Mouse (Mus musculus) stomach, postnatal 0 days (tissue): ENCODE measurements at regions not wholly inside any gene's neighbourhood (a gene's known extent, or its start where the extent isn't known, plus 50 kb on each side); places are given as distances from the start of the nearest gene placed in this dataset.

ENCODE experiments used
- ATAC-seq: fragments of 200-750 bp; cut with Nextera tagmentation; 2 replicates; pipeline ENCODE4 v1.8.0; 2017; ENCODE audit not compliant: low FRiP score, low TSS enrichment
- DNase-seq: peaks from one replicate; pipeline ENCODE4 v3.0.0-alpha.2; 2016; ENCODE audit warnings: low spot score
- H3K27ac ChIP-seq: fragments of 300-500 bp; sonication (generic); replicated peaks from 2 replicates; pipeline ENCODE4 v1.5.1; 2014; ENCODE audit warnings: mild to moderate bottlenecking, control low read depth
- H3K27me3 ChIP-seq: fragments of 300-500 bp; sonication (generic); 2 replicates; pipeline ENCODE4 v1.6.1; 2014; ENCODE audit warnings: low read length; ENCODE audit not compliant: control insufficient read depth, insufficient read depth
- H3K36me3 ChIP-seq: fragments of 300-500 bp; sonication (generic); 2 replicates; pipeline ENCODE4 v1.6.1; 2014; ENCODE audit warnings: low read length, mixed read lengths; ENCODE audit not compliant: control insufficient read depth, insufficient read depth
- H3K4me1 ChIP-seq: fragments of 300-500 bp; sonication (generic); replicated peaks from 2 replicates; pipeline ENCODE4 v1.6.1; 2014; ENCODE audit warnings: antibody characterized with exemption; ENCODE audit not compliant: control insufficient read depth, insufficient read depth
- H3K4me2 ChIP-seq: fragments of 300-500 bp; sonication (generic); replicated peaks from 2 replicates; pipeline ENCODE4 v1.6.1; 2014; ENCODE audit warnings: low read depth, mild to moderate bottlenecking, control low read depth, moderate library complexity
- H3K4me3 ChIP-seq: fragments of 300-500 bp; sonication (generic); 2 replicates; pipeline ENCODE4 v1.5.1; 2014; ENCODE audit warnings: low read depth, low read length, control low read depth
- H3K9ac ChIP-seq: fragments of 300-500 bp; sonication (generic); 2 replicates; pipeline ENCODE4 v1.6.1; 2014; ENCODE audit warnings: mild to moderate bottlenecking, low read length, control low read depth, mixed read lengths
- H3K9me3 ChIP-seq: fragments of 300-500 bp; sonication (generic); 2 replicates; pipeline ENCODE4 v1.6.1; 2016; ENCODE audit warnings: low read length; ENCODE audit not compliant: control insufficient read depth
- CTCF ChIP-seq: IDR thresholded peaks from 2 replicates; pipeline ENCODE4 v1.5.1; 2016; ENCODE audit warnings: antibody characterized with exemption, low read depth, mild to moderate bottlenecking, moderate library complexity
- EP300 ChIP-seq: optimal IDR thresholded peaks from 2 replicates; pipeline ENCODE3; 2016; ENCODE audit warnings: antibody characterized with exemption
- WGBS: fragments of 180-500 bp; shearing (Covaris S2); extraction: QIAGEN DNeasy Blood & Tissue Kit; methylation state at CpG from one replicate; pipeline ENCODE4 v1.1.7; 2014; 5-methylcytosine and 5-hydroxymethylcytosine counted together

- H3K27me3 ChIP-seq, result no peaks in the 10 kb centered on the region
- H3K9me3 ChIP-seq, result no peaks in the 10 kb centered on the region
- no peak overlapping the region for H3K4me2 ChIP-seq
- no peak for DNase-seq
- no peak for ATAC-seq
- H3K4me3 ChIP-seq, result no peak overlapping the region
- no peak overlapping the region for H3K27ac ChIP-seq
- H3K36me3 ChIP-seq, result no peaks in the 10 kb centered on the region
- 63% methylated on average over 4 of the region's 4 CpGs for WGBS
- no peak overlapping the region for H3K9ac ChIP-seq
- no peak for TF ChIP-seq CTCF
- H3K4me1 ChIP-seq, result no peaks in the 10 kb centered on the region
These were observed 87.3 kb upstream of the Zc3h12c start for GRCm38 (mm10) chr9:52255692-52256091.

DNA sequence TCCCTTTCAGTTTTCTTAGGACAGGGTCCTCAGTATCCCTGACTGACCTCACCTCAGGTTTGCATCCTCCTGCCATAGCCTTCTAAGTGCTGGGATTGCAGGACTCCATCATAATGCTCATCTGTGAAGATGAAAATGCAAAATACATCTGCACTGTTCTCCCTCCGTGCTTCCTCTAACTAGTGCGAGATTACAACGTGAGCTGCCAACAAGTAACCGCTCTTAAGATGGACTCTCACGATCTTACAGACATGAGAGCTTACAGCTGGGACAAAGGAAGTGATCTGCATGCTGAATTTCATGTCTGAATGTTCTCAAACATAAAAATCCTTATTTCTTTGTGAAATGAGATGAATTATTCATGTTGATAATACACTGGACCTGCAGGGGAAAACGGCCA is 86.1 kb upstream of the Zc3h12c start:
- 63% methylated on average over 6 of the region's 6 CpGs for WGBS
- no peak overlapping the region for H3K4me2 ChIP-seq
- no peaks in the 10 kb centered on the region for H3K27me3 ChIP-seq
- H3K4me1 ChIP-seq, result no peaks in the 10 kb centered on the region
- no peaks in the 10 kb centered on the region for H3K9me3 ChIP-seq
- no peak overlapping the region for H3K9ac ChIP-seq
- no peak overlapping the region for H3K27ac ChIP-seq
- no peak overlapping the region for H3K4me3 ChIP-seq
- H3K36me3 ChIP-seq, result no peaks in the 10 kb centered on the region
- DNase-seq (no peak), ATAC-seq (no peak)
- TF ChIP-seq CTCF, result no peak
- TF ChIP-seq EP300, result no peak

DNA sequence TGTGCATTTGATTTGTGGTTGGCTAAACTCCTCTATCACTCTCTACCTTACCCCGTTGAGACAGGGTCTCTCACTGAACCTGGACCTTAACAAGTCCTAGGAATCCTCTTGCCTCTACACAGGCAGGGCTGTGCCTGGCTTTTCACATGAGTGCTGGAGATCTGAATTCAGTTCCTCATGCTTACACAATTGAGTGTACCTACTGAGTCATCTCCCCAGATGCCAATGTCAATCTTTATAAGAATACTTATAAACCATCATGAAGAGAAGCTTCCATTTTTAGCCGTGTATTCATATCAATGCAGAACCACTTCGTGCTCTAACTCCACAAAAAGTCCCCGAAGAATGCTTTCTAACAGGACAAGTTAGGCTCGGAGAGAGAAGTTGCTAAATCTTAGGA is 83.1 kb upstream of the Zc3h12c start:
- Histone ChIP-seq H3K4me3 (no peak overlapping the region), H3K27ac (no peak overlapping the region), H3K4me1 (no peaks in the 10 kb centered on the region), H3K9ac (no peak overlapping the region), H3K9me3 (no peaks in the 10 kb centered on the region), H3K4me2 (no peak overlapping the region), H3K27me3 (no peaks in the 10 kb centered on the region), H3K36me3 (no peaks in the 10 kb centered on the region)
- 88% methylated on average over 5 of the region's 5 CpGs for WGBS
- ATAC-seq (no peak), DNase-seq (no peak)
- TF ChIP-seq CTCF (no peak), EP300 (no peak)

- H3K9ac ChIP-seq, result no peak overlapping the region
- no peak overlapping the region for H3K4me2 ChIP-seq
- DNase-seq (no peak), ATAC-seq (no peak)
- H3K27me3 ChIP-seq, result no peaks in the 10 kb centered on the region
- no peaks in the 10 kb centered on the region for H3K4me1 ChIP-seq
- H3K36me3 ChIP-seq, result no peaks in the 10 kb centered on the region
- WGBS, result 81% methylated on average over 1 of the region's 1 CpGs
- H3K9me3 ChIP-seq, result no peaks in the 10 kb centered on the region
- no peak overlapping the region for H3K4me3 ChIP-seq
- no peak overlapping the region for H3K27ac ChIP-seq
- TF ChIP-seq CTCF (no peak), EP300 (no peak)
These were observed 78.3 kb upstream of the Zc3h12c start for GRCm38 (mm10) chr9:52246712-52247111.

- H3K36me3 ChIP-seq, result no peaks in the 10 kb centered on the region
- no peak overlapping the region for H3K27ac ChIP-seq
- no peaks in the 10 kb centered on the region for H3K27me3 ChIP-seq
- TF ChIP-seq CTCF, result no peak
- TF ChIP-seq EP300, result no peak
- no peak overlapping the region for H3K4me2 ChIP-seq
- no peak for DNase-seq
- no peak overlapping the region for H3K4me3 ChIP-seq
- WGBS, result 52% methylated on average over 12 of the region's 12 CpGs
- H3K4me1 ChIP-seq, result no peaks in the 10 kb centered on the region
- ATAC-seq, result no peak
- H3K9me3 ChIP-seq, result no peaks in the 10 kb centered on the region
- H3K9ac ChIP-seq, result no peak overlapping the region
These were observed 75.7 kb upstream of the Zc3h12c start for GRCm38 (mm10) chr9:52244081-52244480.

DNA sequence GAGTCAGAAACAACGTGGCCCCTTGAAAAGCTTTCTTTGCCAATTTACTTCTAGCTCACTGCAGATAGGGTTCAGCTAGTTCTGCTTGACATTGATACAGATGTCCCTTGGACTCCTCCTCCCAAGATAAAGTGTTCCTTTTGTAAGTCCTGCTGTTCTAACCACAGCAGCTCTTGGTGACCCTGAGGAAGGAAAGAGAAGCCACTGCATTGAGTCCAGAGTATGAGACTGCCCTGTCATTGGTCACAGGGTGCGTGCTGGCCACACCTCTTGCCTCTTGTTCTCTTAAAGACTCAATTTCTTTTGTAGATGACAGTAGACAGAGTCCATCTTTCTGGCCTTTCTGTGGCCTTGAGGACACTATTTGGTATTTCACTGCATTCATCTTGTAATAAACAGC is 74.7 kb upstream of the Zc3h12c start:
- ATAC-seq (no peak), DNase-seq (no peak)

More for the DNA sequence above, 74.7 kb upstream of the Zc3h12c start:
- Histone ChIP-seq H3K9ac (no peak overlapping the region), H3K4me2 (no peak overlapping the region), H3K27ac (no peak overlapping the region), H3K9me3 (no peaks in the 10 kb centered on the region), H3K36me3 (no peaks in the 10 kb centered on the region), H3K4me1 (no peaks in the 10 kb centered on the region), H3K27me3 (no peaks in the 10 kb centered on the region), H3K4me3 (no peak overlapping the region)
- WGBS, result 74% methylated on average over 2 of the region's 2 CpGs
- TF ChIP-seq EP300, result no peak
- TF ChIP-seq CTCF, result no peak
